Mouse (Mus musculus) thymus, postnatal 25 days (tissue): Measurements from ENCODE around the gene Endog.
A peak's percentile ranks its signal among the peaks of the same experiment; 100 is the strongest.
"Not testable (repeated sequence)": the region's sequence is repeated elsewhere in the genome, so short reads cannot be mapped to it uniquely, and the experiment has no call there.

Experiments
- DNase-seq: peaks from one replicate; pipeline ENCODE4 v3.0.0; 2022

Gene Endog

GRCm38 (mm10) chr2:30171997-30172382 lies 697 bp downstream of the Endog start:
- DNase-seq: no peak

DNA sequence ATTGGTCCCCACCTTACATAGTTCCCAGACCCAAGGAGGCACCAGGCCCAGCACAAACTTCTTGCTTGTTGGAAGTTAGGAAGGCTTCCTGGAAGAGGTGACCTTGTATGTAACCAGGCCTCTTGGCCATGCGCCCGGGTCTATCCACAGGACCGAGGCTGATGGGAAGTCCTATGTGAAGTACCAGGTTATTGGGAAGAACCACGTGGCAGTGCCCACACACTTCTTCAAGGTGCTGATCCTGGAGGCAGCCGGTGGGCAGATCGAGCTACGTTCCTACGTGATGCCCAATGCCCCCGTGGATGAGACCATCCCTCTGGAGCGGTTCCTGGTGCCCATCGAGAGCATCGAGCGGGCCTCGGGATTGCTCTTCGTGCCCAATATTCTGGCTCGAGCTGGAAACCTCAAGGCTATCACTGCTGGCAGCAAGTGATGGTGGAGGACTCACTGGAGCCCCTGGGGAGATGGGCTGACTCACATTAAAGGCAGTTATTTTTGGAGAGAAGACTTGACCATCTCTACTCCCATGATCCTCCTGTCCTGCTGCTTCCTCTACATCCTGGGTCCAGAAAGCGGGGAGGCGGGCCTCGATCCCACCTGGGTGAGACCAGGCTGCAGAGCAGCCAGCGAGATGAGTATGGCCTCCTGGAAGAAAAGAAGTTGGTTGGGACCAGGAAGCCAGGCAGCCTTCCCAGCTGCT lies 2.4 kb downstream of the Endog start:
- DNase-seq: no peak

DNA sequence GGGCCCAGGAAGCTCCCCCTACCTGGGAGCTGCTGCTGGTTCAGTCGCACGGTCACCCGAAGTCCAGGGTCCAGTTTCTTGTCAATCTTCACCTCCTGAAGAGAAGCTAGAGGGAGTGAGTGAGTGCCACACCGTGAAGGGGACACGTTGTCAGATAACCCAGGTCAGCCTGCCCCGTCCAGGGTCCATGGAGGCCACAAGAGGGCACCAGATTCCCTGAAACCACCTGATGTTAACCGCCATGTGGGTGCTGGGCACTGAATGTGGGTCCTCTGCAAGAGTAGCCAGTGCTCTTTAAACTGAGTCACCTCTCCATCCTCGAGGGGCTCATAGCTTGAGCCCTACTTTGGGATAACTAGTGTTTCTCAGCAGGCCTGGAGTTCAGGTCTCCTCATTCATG lies 4.6 kb downstream of the Endog start:
- DNase-seq: no peak

DNA sequence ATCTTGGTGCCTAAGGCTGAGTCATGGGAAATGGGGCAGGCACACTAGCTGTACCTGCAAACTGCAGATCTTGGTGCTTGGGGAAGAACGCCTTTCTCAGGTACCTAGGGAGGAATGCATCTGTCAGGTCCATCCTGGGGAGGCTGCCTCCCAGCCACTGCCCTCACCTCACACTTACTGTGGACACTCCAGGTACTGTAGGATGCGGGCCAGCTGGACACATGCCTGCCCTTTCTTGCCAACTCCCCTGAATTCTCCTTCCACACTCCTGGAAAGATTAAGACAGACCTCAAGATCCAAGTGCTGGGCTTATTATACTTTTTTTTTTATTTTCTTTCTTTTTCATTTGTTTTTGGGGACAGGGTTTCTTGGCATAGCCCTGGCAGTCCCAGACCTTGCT lies 5.3 kb downstream of the Endog start:
- DNase-seq: no peak

DNA sequence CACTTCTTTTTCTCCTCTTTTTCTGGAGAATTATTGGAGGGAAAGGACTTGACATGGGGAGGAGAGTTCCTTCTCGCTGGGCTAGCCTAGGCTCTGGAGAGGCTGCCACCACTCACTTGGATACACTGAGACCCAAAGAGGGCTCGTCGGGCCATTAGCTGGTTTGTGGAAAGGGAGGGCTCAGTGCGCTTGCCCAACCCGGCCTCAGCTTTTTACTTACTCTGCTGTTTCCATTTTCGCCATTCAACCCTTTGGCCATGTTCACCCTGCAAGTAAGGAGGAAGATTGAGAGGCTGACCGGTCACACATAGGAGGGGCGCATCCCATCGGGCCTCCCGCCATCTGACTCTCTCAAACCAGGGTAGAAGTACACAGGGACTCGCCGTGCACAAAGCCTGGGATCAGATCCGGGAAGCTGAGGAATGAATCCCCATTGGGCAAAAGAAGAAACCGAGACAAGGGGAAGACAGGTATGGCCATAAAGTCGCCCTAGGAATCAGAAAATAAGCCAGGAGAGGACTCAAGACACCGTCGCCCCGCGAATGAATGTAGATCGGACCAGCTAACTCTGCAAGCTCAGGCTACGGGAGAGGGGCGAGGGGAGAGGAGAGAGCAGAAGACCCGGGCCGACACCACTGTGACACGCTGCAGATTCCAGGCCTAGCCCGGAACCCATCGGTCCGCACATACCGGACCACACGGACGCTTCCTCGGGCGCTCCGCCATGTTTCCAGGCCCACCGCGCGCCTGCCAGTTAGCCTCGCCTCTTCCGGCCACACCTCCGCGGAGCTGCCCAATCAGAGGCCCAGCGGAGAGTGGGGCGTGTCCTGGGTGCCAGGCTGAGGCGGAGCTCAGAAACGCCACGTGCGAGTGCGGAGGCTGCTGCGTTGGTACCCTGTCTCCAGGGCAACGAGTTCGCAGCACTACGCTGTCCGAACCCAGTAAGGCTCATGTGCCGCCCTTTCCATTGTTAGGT lies 6.7 kb downstream of the Endog start, which contains the start of gene Spout1:
Gene Spout1, minus strand, starts transcription at position 760 of the 976 bp plus-strand sequence.
- DNase-seq: peak; percentile 93

GRCm38 (mm10) chr2:30178711-30179110 lies 7.4 kb downstream of the Endog start:
- not testable (repeated sequence) for DNase-seq

GRCm38 (mm10) chr2:30182424-30182823 lies 11.1 kb downstream of the Endog start:
- no peak for DNase-seq

- no peak for DNase-seq
These were observed 12.4 kb downstream of the Endog start for GRCm38 (mm10) chr2:30183721-30184120.

DNA sequence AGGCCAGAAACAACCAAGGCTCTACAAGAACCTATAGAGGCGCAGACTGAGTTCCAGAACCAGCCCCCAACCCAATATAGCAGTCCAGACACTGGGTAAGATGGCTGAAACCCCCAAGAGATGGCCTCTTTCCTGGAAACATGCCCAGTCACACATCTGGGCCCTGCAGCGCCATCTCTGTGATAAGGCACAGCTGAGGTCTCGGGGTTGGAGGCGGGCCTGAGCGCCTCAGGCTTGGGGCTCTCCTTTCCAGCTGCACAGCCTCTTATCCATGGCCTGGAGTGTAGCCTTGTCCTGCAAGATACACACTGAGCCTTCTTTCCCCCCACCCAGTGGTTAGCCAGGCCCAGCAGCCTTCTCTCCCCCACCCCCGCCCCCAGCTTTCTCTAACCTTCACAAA lies 14.0 kb downstream of the Endog start:
- no peak for DNase-seq

- DNase-seq: no peak
These were observed 14.4 kb downstream of the Endog start for GRCm38 (mm10) chr2:30185681-30186080.

- no peak for DNase-seq
These were observed 20.7 kb downstream of the Endog start for GRCm38 (mm10) chr2:30191790-30192580.

DNA sequence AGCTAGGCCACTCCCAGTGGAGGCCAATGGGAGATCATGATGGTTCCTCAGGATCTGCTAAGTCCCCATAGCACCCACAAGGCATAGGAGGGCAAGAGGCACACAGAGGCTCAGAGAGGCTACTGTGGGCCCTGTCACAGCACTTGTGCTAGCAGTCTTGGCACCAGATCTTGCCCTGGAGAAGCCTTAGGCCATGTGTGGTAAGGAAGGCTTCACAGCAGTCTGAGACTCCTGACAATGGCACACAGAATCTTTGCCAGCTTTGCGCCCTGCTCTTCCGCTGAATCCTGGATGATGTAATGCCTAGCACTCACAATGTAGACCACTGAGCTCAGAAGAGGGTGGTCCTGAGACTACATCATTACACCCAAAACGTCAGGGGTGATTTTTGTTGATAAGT lies 23.4 kb downstream of the Endog start:
- DNase-seq: no peak

GRCm38 (mm10) chr2:30198021-30198420 lies 26.7 kb downstream of the Endog start:
- DNase-seq: no peak

DNA sequence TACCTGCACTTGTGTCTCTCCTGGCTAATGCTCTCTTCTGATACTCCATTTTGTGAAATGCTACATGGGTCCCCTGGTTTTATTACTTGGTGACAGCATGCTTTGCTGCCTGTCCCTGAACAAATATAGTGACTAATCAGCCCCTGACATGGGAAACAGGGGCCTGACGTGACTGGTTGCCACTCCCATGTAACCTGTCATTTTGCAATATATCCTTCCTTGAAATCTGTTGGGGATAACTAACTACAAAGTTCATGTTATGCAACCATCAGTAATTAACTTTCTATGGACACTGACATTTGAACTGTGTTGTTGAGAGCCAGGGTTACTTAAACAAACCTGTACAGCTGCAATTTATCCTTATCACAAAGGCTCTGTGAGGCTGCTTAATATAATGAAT lies 28.7 kb downstream of the Endog start:
- no peak for DNase-seq

- no peak for DNase-seq
These were observed 29.2 kb downstream of the Endog start for GRCm38 (mm10) chr2:30200388-30200925.

- DNase-seq: peak; percentile 38
These were observed 32.1 kb downstream of the Endog start for GRCm38 (mm10) chr2:30203439-30203838.

GRCm38 (mm10) chr2:30205255-30205628 lies 33.9 kb downstream of the Endog start:
- no peak for DNase-seq

GRCm38 (mm10) chr2:30205629-30206357 lies 34.5 kb downstream of the Endog start, which contains the start of gene Kyat1:
Gene Kyat1 (minus strand): TSS chr2:30205847.
- DNase-seq: peak; percentile 92

GRCm38 (mm10) chr2:30207401-30207800 lies 36.1 kb downstream of the Endog start:
- no peak for DNase-seq

- no peak for DNase-seq
These were observed 36.6 kb downstream of the Endog start for GRCm38 (mm10) chr2:30207886-30208285.

GRCm38 (mm10) chr2:30211408-30212168 lies 40.3 kb downstream of the Endog start:
- no peak for DNase-seq
